Mouse (Mus musculus) bone marrow macrophage, adult 2 months (primary cell): ENCODE data around the gene Ret.

Source experiments
- CTCF ChIP-seq: IDR thresholded peaks from 2 replicates; pipeline ENCODE4 v1.5.1; 2012; ENCODE audit warnings: low read depth, mild to moderate bottlenecking, low read length, moderate library complexity
- POLR2A ChIP-seq: IDR thresholded peaks from 2 replicates; pipeline ENCODE4 v1.6.1; 2012; ENCODE audit warnings: mild to moderate bottlenecking, low read depth, low read length, borderline replicate concordance

DNA sequence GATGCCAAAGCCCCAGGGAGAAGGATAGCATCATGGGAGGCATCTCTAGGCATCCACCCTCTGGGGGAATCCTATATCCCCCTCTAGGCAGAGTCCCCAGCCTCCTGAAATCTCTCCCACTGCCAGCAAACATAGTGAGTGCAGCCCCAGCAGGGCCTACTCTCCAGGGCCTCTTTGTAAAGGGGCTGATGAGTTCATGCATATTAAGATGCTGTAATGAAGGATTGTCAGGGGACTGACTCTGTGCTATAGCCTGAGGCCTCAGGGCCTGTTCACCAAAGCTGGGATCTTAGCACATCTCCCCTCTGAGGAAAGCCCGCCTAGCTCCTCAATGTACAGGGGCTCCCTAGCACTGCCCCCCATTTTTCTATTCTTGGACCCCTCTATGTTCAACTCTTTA, 6.6 kb upstream of the Ret start:
- TF ChIP-seq CTCF (no peak), POLR2A (no peak)
